Mouse (Mus musculus) intestine, postnatal 0 days (tissue): ENCODE measurements around the gene Commd2. TPM values are rescaled to one million over a fixed set of nuclear protein-coding genes. Genes with fewer than 3 reads are reported as not detected.

ENCODE experiments used
- ATAC-seq: fragments of 200-750 bp; cut with Nextera tagmentation; 2 replicates; pipeline ENCODE4 v1.8.0; 2017; ENCODE audit warnings: mild to moderate bottlenecking, moderate TSS enrichment, moderate library complexity
- H3K27ac ChIP-seq: fragments of 300-500 bp; sonication (generic); 2 replicates; pipeline ENCODE4 v1.5.1; 2014; ENCODE audit warnings: mild to moderate bottlenecking, low read depth, low read length, moderate library complexity
- H3K27me3 ChIP-seq: fragments of 300-500 bp; sonication (generic); replicated peaks from 2 replicates; pipeline ENCODE4 v1.6.1; 2014; ENCODE audit warnings: low read length, mixed read lengths; ENCODE audit not compliant: control insufficient read depth, insufficient read depth
- H3K36me3 ChIP-seq: fragments of 300-500 bp; sonication (generic); 2 replicates; pipeline ENCODE4 v1.6.1; 2014; ENCODE audit warnings: mild to moderate bottlenecking, moderate library complexity; ENCODE audit not compliant: control insufficient read depth, insufficient read depth
- H3K4me1 ChIP-seq: fragments of 300-500 bp; sonication (generic); replicated peaks from 2 replicates; pipeline ENCODE4 v1.6.1; 2014; ENCODE audit warnings: antibody characterized with exemption, low read length, mixed read lengths; ENCODE audit not compliant: control insufficient read depth, insufficient read depth
- H3K4me2 ChIP-seq: fragments of 300-500 bp; sonication (generic); replicated peaks from 2 replicates; pipeline ENCODE4 v1.6.1; 2014; ENCODE audit warnings: low read depth, mild to moderate bottlenecking, moderate library complexity
- H3K4me3 ChIP-seq: fragments of 300-500 bp; sonication (generic); 2 replicates; pipeline ENCODE4 v1.5.1; 2014; ENCODE audit warnings: low read depth, low read length
- H3K9ac ChIP-seq: fragments of 300-500 bp; sonication (generic); 2 replicates; pipeline ENCODE4 v1.6.1; 2014; ENCODE audit warnings: mild to moderate bottlenecking, low read depth, low read length
- H3K9me3 ChIP-seq: fragments of 300-500 bp; sonication (generic); 2 replicates; pipeline ENCODE4 v1.6.1; 2016; ENCODE audit warnings: mixed run types; ENCODE audit not compliant: control insufficient read depth
- CTCF ChIP-seq: sonication (generic); IDR thresholded peaks from 2 replicates; pipeline ENCODE4 v1.5.1; 2016; ENCODE audit warnings: low read depth, mild to moderate bottlenecking, control low read depth, antibody characterized with exemption, moderate library complexity
- WGBS: fragments of 180-500 bp; shearing (Covaris S2); extraction: QIAGEN DNeasy Blood & Tissue Kit; methylation state at CpG from one replicate; pipeline ENCODE4 v1.1.7; 2014; 5-methylcytosine and 5-hydroxymethylcytosine counted together
- microRNA-seq: library from miRNA; unstranded; fragments of <30 nt; microRNA quantifications from one replicate; pipeline ENCODE4, GENCODE M21; 2016
- polyA plus RNA-seq: library from polyadenylated mRNA; unstranded; fragments of >200 nt; fragmentation: Nextera tagmentation; extraction: Ambion mirVana; gene quantifications from 2 replicates; pipeline ENCODE4 v1.2.1, GENCODE M21; 2015

Commd2 gene
- polyA plus RNA-seq, 1 experiment from 2014 or later = 71.0 TPM

DNA sequence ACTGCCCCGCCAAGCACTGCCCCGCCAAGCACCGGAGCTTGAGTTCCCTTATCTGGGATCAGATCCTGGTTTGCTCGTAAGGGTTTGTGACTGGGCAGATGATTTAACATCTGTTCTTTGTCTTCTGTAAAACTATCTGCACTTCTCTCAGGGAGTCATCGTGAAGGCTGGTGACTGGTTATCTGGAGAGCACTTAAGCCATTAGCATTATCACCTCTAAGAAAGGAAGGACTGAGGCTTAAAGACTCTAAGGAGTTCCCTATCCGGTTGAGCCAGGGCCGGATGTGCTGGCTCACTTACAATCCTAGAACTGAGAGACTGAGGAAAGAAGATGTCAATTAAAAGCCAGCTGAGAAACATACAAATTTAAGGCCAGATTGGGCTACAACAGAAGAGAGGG lies 39.7 kb downstream of the Commd2 start:
- 55% methylated on average over 7 of the region's 7 CpGs for WGBS

DNA sequence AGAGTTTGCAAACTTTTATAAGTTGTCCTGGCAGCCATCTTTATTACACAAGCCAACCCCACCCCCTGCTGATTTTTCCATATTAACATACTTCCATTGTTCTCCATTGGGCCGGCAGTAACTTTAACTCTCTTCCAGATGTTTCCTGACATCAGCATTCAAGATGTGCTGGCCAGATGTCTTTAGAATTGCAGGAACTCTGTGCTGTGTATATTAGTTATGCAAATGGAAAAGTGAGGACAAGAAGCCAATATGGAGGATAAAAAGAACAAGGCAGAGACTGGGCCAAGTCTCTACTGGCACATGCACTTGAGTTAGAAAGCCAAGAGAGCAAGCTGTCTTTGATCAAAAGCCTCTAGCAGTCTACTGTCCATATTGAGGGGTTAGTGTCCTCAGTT lies 46.9 kb downstream of the Commd2 start:
- no peak for ATAC-seq
- TF ChIP-seq CTCF = no peak
- WGBS = 68% methylated on average over 1 of the region's 1 CpGs

More for the DNA sequence above, 39.7 kb downstream of the Commd2 start:
- no peak overlapping the region for H3K27ac ChIP-seq
- no peaks in the 10 kb centered on the region for H3K4me1 ChIP-seq
- H3K27me3 ChIP-seq = no peaks in the 10 kb centered on the region
- H3K9ac ChIP-seq = no peak overlapping the region
- H3K4me3 ChIP-seq = no peak overlapping the region
- H3K36me3 ChIP-seq = no peaks in the 10 kb centered on the region
- ATAC-seq = no peak
- H3K4me2 ChIP-seq = no peak overlapping the region
- no peak for TF ChIP-seq CTCF
- no peaks in the 10 kb centered on the region for H3K9me3 ChIP-seq

DNA sequence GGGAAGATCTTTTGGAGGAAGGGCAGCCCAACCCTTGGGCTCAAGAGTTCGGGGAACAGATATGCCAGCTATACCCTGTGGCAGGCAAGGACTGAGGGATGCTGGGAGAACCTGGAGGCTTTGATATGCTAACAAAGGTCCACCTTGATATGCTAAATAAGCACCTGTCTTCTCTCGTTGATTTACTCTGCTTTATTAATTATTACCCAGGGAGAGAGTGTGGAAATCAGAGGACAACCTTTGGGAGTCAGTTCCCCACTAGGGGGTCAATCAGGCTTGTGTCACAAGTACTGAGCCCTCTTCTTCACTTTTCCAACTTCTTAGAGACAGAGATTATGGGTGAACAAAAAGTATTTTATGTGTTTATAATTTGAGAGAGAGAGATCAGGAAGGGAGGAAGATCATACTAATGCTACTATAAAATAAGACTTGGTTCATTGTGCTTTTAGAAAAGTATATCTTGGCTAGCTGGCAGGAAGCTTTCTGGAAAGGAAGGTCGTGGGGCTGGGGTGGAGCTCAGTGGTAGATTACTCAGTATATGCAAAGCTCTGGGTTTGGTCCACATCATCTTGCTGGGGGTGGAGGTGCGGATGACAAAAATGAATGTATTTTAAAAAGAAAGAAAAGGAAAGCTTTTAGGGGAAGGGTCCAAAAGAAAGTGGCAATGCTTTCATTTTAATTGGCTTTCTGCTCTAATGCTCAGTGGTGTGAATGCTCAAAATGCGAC lies 47.5 kb downstream of the Commd2 start:
- Histone ChIP-seq H3K4me1 (no peaks in the 10 kb centered on the region), H3K9ac (no peak overlapping the region), H3K27ac (no peak overlapping the region), H3K36me3 (no peaks in the 10 kb centered on the region), H3K4me2 (no peak overlapping the region), H3K27me3 (no peaks in the 10 kb centered on the region), H3K4me3 (no peak overlapping the region), H3K9me3 (no peaks in the 10 kb centered on the region)
- 51% methylated on average over 5 of the region's 5 CpGs for WGBS
- ATAC-seq = no peak
- no peak for TF ChIP-seq CTCF

More for the DNA sequence above, 46.9 kb downstream of the Commd2 start:
- Histone ChIP-seq H3K4me3 (no peak overlapping the region), H3K9me3 (no peaks in the 10 kb centered on the region), H3K4me1 (no peaks in the 10 kb centered on the region), H3K9ac (no peak overlapping the region), H3K4me2 (no peak overlapping the region), H3K27me3 (no peaks in the 10 kb centered on the region), H3K36me3 (no peaks in the 10 kb centered on the region), H3K27ac (no peak overlapping the region)

DNA sequence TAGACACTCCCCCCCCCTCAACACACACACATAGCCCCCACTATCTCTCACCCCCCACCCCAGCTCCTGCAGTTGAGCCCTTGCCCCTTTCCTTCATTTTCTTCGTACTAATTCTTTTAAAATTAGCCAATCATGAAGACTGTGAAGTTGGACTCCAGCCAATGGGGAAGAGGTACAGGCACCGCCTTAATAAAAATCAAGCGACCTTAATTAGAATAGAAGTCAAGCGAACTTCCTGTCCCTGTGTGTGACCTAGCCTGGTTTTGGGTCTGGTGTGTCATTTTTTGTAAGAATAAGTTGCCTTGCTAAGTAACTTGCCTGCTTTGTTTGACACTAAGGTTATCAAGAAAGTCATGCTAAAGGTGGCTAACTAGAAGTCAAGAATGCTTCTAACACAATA lies 48.9 kb downstream of the Commd2 start:
- H3K9me3 ChIP-seq = no peaks in the 10 kb centered on the region
- no peak overlapping the region for H3K4me2 ChIP-seq
- H3K27ac ChIP-seq = no peak overlapping the region
- H3K4me1 ChIP-seq = no peaks in the 10 kb centered on the region
- no peak for ATAC-seq
- no peak overlapping the region for H3K9ac ChIP-seq
- no peak for TF ChIP-seq CTCF
- H3K4me3 ChIP-seq = no peak overlapping the region
- 85% methylated on average over 4 of the region's 4 CpGs for WGBS
- no peaks in the 10 kb centered on the region for H3K36me3 ChIP-seq
- no peaks in the 10 kb centered on the region for H3K27me3 ChIP-seq

DNA sequence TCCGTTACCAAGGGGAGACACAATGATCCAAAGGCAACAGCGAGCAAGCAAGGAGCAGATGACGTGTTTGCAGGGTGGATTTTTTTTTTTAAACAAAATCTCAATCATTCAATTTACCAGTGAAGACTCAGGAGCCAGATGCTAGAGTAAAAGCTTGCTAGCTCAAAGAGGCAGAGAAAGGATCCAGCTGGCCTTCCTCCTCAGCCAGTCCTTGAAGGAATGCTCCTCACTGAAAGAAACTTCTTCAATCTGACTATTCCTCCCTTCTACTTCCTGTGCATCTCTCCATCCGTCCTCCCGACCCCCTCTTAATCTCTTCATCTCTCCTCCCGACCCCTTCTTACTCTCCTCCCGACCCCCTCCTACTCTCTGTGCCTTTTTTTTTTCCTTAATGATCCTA lies 54.9 kb downstream of the Commd2 start:
- H3K4me1 ChIP-seq = no peaks in the 10 kb centered on the region
- no peak for TF ChIP-seq CTCF
- no peak overlapping the region for H3K4me2 ChIP-seq
- ATAC-seq = no peak
- H3K4me3 ChIP-seq = no peak overlapping the region
- no peaks in the 10 kb centered on the region for H3K36me3 ChIP-seq
- no peak overlapping the region for H3K27ac ChIP-seq
- no peaks in the 10 kb centered on the region for H3K9me3 ChIP-seq
- H3K27me3 ChIP-seq = no peaks in the 10 kb centered on the region
- H3K9ac ChIP-seq = no peak overlapping the region
- 46% methylated on average over 7 of the region's 7 CpGs for WGBS

DNA sequence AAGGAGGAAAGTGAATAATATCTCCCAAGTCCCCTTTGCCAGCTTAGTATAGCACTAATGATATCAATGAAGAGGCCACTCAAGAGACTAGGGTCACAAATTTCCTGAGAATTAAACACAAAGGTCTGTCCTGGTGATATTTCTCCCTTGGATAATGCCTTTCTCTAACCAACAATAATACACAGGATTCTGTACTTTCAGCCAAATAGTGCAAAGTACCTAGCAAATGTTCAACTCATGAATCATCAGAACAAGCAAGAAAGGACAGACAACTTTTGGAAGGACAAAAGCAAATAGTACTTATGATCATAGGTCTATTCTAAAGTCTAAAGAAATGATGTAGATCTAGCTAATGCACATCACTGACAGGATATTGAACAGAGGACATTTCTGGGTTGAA lies 56.0 kb downstream of the Commd2 start:
- no peaks in the 10 kb centered on the region for H3K27me3 ChIP-seq
- no peak overlapping the region for H3K4me2 ChIP-seq

More for the DNA sequence above, 56.0 kb downstream of the Commd2 start:
- no peak overlapping the region for H3K9ac ChIP-seq
- H3K4me3 ChIP-seq = no peak overlapping the region
- no peak for TF ChIP-seq CTCF
- no peaks in the 10 kb centered on the region for H3K36me3 ChIP-seq
- H3K9me3 ChIP-seq = no peaks in the 10 kb centered on the region
- H3K27ac ChIP-seq = no peak overlapping the region
- H3K4me1 ChIP-seq = no peaks in the 10 kb centered on the region
- ATAC-seq = no peak

Small RNAs within 50 kb of the gene (microRNA-seq; reads per million reads assigned to microRNA genes)
- gene Mir6377 = not detected

Other genes starting within 250 kb of the Commd2 start
- 95.5 and 110 TPM in 2 replicates for gene Tm4sf4, start 226.4 kb downstream of the Commd2 start, polyA plus RNA-seq
- gene Wwtr1, start 75.8 kb downstream of the Commd2 start, polyA plus RNA-seq = 13.6 and 14.6 TPM in 2 replicates
- not detected in 2 replicates for gene Ankub1, start 41.1 kb upstream of the Commd2 start, polyA plus RNA-seq
- gene Rnf13, start 84.3 kb upstream of the Commd2 start, polyA plus RNA-seq = 112 and 130 TPM in 2 replicates
- gene Pfn2, start 196.4 kb upstream of the Commd2 start, polyA plus RNA-seq = 41.5 and 41.9 TPM in 2 replicates